In the genomic region with DNA sequence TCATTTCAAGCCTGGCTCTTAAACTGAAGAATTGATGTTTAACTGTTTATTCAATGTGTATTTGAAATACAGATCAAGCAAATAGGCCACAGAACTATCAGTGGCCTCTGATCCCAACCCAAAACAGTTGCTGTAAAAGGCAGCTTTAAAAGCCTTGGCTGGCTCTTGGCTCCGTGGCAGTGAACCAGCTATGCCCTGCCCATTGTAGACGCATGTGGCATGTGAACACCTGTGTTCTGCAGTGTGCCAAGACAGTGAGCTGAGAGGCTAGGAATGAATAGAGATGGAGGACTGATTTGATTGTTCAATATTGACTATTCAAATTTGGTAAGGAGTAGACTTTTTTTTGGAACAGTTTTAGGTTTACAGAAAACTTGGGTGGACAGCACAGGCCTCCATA, we compare ENCODE assay signal across 25 mouse cellular contexts. TPM values are rescaled to one million over a fixed set of nuclear protein-coding genes. Genes with fewer than 3 reads are reported as not detected.
A peak's percentile ranks its signal among the peaks of the same experiment; 100 is the strongest.
DNase-seq lines count a peak whose midpoint lies in the region; ATAC-seq and TF ChIP-seq lines count a peak whose summit lies in the region.
"Had no signal": no experiment of that assay in that cellular context is flagged by ENCODE, and none has a peak within 500 bp of the region (broad histone marks: within the 10 kb centered on the region; RNA-seq: fewer than 3 reads in every experiment).

No protein-coding gene starts in this region.

- no peak for TF ChIP-seq CTCF in lung, postnatal 0 days (IDR thresholded peaks at IDR 0.05)
- no peak for TF ChIP-seq CTCF in stomach, postnatal 0 days (IDR thresholded peaks at IDR 0.05; ENCODE audit: low read depth)

- no peak overlapping the region for H3K9ac ChIP-seq in lung, postnatal 0 days (replicated peaks; ENCODE audit: low read depth)
- H3K9ac ChIP-seq in stomach, postnatal 0 days (ENCODE audit: low read length): no peak overlapping the region
- H3K9ac ChIP-seq: embryonic facial prominence, embryonic 15.5 days; liver, postnatal 0 days; midbrain, embryonic 13.5 days had no signal

- H3K4me2 ChIP-seq in lung, postnatal 0 days (replicated peaks; ENCODE audit: low read depth, low read length): no peak overlapping the region
- H3K4me2 ChIP-seq in stomach, postnatal 0 days (replicated peaks; ENCODE audit: low read depth): no peak overlapping the region
- H3K4me2 ChIP-seq: embryonic facial prominence, embryonic 15.5 days; midbrain, embryonic 13.5 days had no signal

- H3K27me3 ChIP-seq in lung, postnatal 0 days (replicated peaks; ENCODE audit: insufficient read depth, low read length): no peaks in the 10 kb centered on the region
- H3K27me3 ChIP-seq in stomach, postnatal 0 days (ENCODE audit: control insufficient read depth, insufficient read depth, low read length): no peaks in the 10 kb centered on the region
- H3K27me3 ChIP-seq: embryonic facial prominence, embryonic 15.5 days; midbrain, embryonic 13.5 days had no signal

- no peak for TF ChIP-seq EP300 in lung, postnatal 0 days (IDR thresholded peaks at IDR 0.05)
- no peak for TF ChIP-seq EP300 in stomach, postnatal 0 days (optimal IDR thresholded peaks at IDR 0.05)

- no peaks in the 10 kb centered on the region for H3K9me3 ChIP-seq in lung, postnatal 0 days (ENCODE audit: low read length)
- no peaks in the 10 kb centered on the region for H3K9me3 ChIP-seq in stomach, postnatal 0 days (ENCODE audit: control insufficient read depth, low read length)
- H3K9me3 ChIP-seq: embryonic facial prominence, embryonic 15.5 days; heart, embryonic 10.5 days; hindbrain, embryonic 10.5 days; limb, embryonic 10.5 days; megakaryocyte, embryonic 14.5 days; midbrain, embryonic 13.5 days had no signal

- H3K27ac ChIP-seq in lung, postnatal 0 days (ENCODE audit: low read length): no peak overlapping the region
- no peak overlapping the region for H3K27ac ChIP-seq in stomach, postnatal 0 days (replicated peaks)
- H3K27ac ChIP-seq: embryonic facial prominence, embryonic 15.5 days; gastrocnemius, adult 2 months; heart, embryonic 10.5 days; hindbrain, embryonic 10.5 days; limb, embryonic 10.5 days; midbrain, embryonic 13.5 days had no signal

- peak; percentile 70 for DNase-seq in cerebellum, adult 11-12 months
- peak; percentile 18 for DNase-seq in lung, postnatal 0 days (ENCODE audit: low spot score)
- no peak for DNase-seq in lung, postnatal 4 days
- peak; percentile 87 to 90 for DNase-seq in cerebellum, postnatal 10 days
- peak; percentile 49 for DNase-seq in stomach, postnatal 0 days (ENCODE audit: low spot score)
- no peak for DNase-seq in left cerebral cortex, adult 9 months (ENCODE audit: low spot score in 2 of 2)
- DNase-seq in kidney, adult 11 months: no peak
- DNase-seq: adrenal gland, postnatal 10 days; gastrocnemius, adult 2 months; kidney, postnatal 4 days; liver; liver, postnatal 0 days; thymus, adult 2 months had no signal

- ATAC-seq in cerebellum, adult (ENCODE audit: insufficient number of reproducible peaks, low FRiP score, low TSS enrichment): no peak
- no peak for ATAC-seq in lung, postnatal 0 days
- no peak for ATAC-seq in stomach, postnatal 0 days (ENCODE audit: low FRiP score, low TSS enrichment)
- ATAC-seq: forebrain, embryonic 14.5 days; hindbrain, embryonic 16.5 days; intestine, embryonic 16.5 days; liver, postnatal 0 days; midbrain, embryonic 13.5 days had no signal

- no peaks in the 10 kb centered on the region for H3K36me3 ChIP-seq in lung, postnatal 0 days (ENCODE audit: insufficient read depth, low read length)
- H3K36me3 ChIP-seq in stomach, postnatal 0 days (ENCODE audit: control insufficient read depth, insufficient read depth, low read length): no peaks in the 10 kb centered on the region
- H3K36me3 ChIP-seq: embryonic facial prominence, embryonic 15.5 days; heart, embryonic 10.5 days had no signal

- no peaks in the 10 kb centered on the region for H3K4me1 ChIP-seq in lung, postnatal 0 days (ENCODE audit: insufficient read depth, low read depth, low read length)
- H3K4me1 ChIP-seq in stomach, postnatal 0 days (replicated peaks; ENCODE audit: control insufficient read depth, insufficient read depth): no peaks in the 10 kb centered on the region
- H3K4me1 ChIP-seq: embryonic facial prominence, embryonic 15.5 days had no signal

- 44% methylated on average over 2 of the region's 2 CpGs for WGBS in lung, postnatal 0 days
- 35% methylated on average over 2 of the region's 2 CpGs for WGBS in stomach, postnatal 0 days

- no peak overlapping the region for H3K4me3 ChIP-seq in lung, postnatal 0 days (ENCODE audit: low read depth, low read length)
- H3K4me3 ChIP-seq in stomach, postnatal 0 days (ENCODE audit: low read depth, low read length): no peak overlapping the region
- H3K4me3 ChIP-seq: embryonic facial prominence, embryonic 15.5 days; gastrocnemius, adult 2 months; heart, embryonic 10.5 days; hindbrain, embryonic 10.5 days; limb, embryonic 10.5 days; megakaryocyte, embryonic 14.5 days; midbrain, embryonic 13.5 days had no signal

RNA-seq across cellular contexts. Expression of a gene that starts 6.9 kb away (rescaled TPM):
- polyA plus RNA-seq in lung, postnatal 0 days (2015; fragmentation: Nextera tagmentation; extraction: Ambion mirVana): 13.4 and 13.5 TPM in 2 replicates
- polyA plus RNA-seq in stomach, postnatal 0 days (2015; fragmentation: Nextera tagmentation; extraction: Ambion mirVana): 50.3 and 66.9 TPM in 2 replicates

RNA-seq across cellular contexts. Expression of a gene that starts 22.6 kb away (rescaled TPM):
- polyA plus RNA-seq in lung, postnatal 0 days (2015; fragmentation: Nextera tagmentation; extraction: Ambion mirVana): 1.2 and 1.5 TPM in 2 replicates
- 1.3 and 2.2 TPM in 2 replicates for polyA plus RNA-seq in stomach, postnatal 0 days (2015; fragmentation: Nextera tagmentation; extraction: Ambion mirVana)

RNA-seq across cellular contexts. Expression of a gene that starts 49.5 kb away (rescaled TPM):
- polyA plus RNA-seq in lung, postnatal 0 days (2015; fragmentation: Nextera tagmentation; extraction: Ambion mirVana): 0.16 and 0.19 TPM in 2 replicates
- polyA plus RNA-seq in stomach, postnatal 0 days (2015; fragmentation: Nextera tagmentation; extraction: Ambion mirVana): 0.17 and 0.23 TPM in 2 replicates
- polyA plus RNA-seq: liver, postnatal 0 days had no signal

RNA-seq across cellular contexts. Expression of a gene that starts 58.0 kb away (rescaled TPM):
- polyA plus RNA-seq in lung, postnatal 0 days (2015; fragmentation: Nextera tagmentation; extraction: Ambion mirVana): 0.83 and 0.86 TPM in 2 replicates
- 33.1 and 33.6 TPM in 2 replicates for polyA plus RNA-seq in stomach, postnatal 0 days (2015; fragmentation: Nextera tagmentation; extraction: Ambion mirVana)
- polyA plus RNA-seq: frontal cortex, adult 2 months; liver, postnatal 0 days; midbrain, embryonic 13.5 days; neural tube, embryonic 11.5 days had no signal

Comparison
In these comparisons a context has a peak if more than half of its experiments do, and no peak if none do; other contexts are left out.
1. DNase-seq: peak in cerebellum, adult 11-12 months (single experiment), lung, postnatal 0 days (single experiment), cerebellum, postnatal 10 days (2 of 2) and stomach, postnatal 0 days (single experiment); none in lung, postnatal 4 days (0 of 2), left cerebral cortex, adult 9 months (0 of 2) and kidney, adult 11 months (single experiment).